Mouse (Mus musculus) adrenal gland, postnatal 10 days (tissue): ENCODE measurements around the gene Kif26b. TPM values are rescaled to one million over a fixed set of nuclear protein-coding genes. Genes with fewer than 3 reads are reported as not detected.

Experiments
- DNase-seq: peaks from one replicate; pipeline ENCODE4 v3.0.0; 2021; ENCODE audit warnings: mixed read lengths
- total RNA-seq, 2 experiments: library from RNA; stranded (reverse); gene quantifications; 2 replicates each; pipeline ENCODE4 v1.2.3; 2021

The Kif26b gene
- total RNA-seq, 2 experiments from 2014 or later: 2.3 to 4.8 TPM

GRCm38 (mm10) chr1:178848380-178849106 is 319.6 kb downstream of the Kif26b start:
- peak; percentile 6 for DNase-seq

GRCm38 (mm10) chr1:178850569-178850968 is 321.6 kb downstream of the Kif26b start:
- DNase-seq: no peak

- DNase-seq: no peak
Observed at GRCm38 (mm10) chr1:178854936-178855335, 326.0 kb downstream of the Kif26b start.

GRCm38 (mm10) chr1:178855974-178856373 is 327.0 kb downstream of the Kif26b start:
- no peak for DNase-seq

GRCm38 (mm10) chr1:178860671-178861391 is 331.9 kb downstream of the Kif26b start:
- no peak for DNase-seq

- DNase-seq: no peak
Observed at GRCm38 (mm10) chr1:178861392-178861762, 332.5 kb downstream of the Kif26b start.

- no peak for DNase-seq
Observed at GRCm38 (mm10) chr1:178863756-178864155, 334.8 kb downstream of the Kif26b start.

- no peak for DNase-seq
Observed at GRCm38 (mm10) chr1:178864297-178864696, 335.4 kb downstream of the Kif26b start.

GRCm38 (mm10) chr1:178866757-178867156 is 337.8 kb downstream of the Kif26b start:
- no peak for DNase-seq

- DNase-seq: no peak
Observed at GRCm38 (mm10) chr1:178871055-178871454, 342.1 kb downstream of the Kif26b start.

- no peak for DNase-seq
Observed at GRCm38 (mm10) chr1:178876926-178877325, 348.0 kb downstream of the Kif26b start.

GRCm38 (mm10) chr1:178878676-178879075 is 349.8 kb downstream of the Kif26b start:
- no peak for DNase-seq

GRCm38 (mm10) chr1:178880905-178881304 is 352.0 kb downstream of the Kif26b start:
- DNase-seq: no peak

GRCm38 (mm10) chr1:178886671-178887070 is 357.7 kb downstream of the Kif26b start:
- no peak for DNase-seq

GRCm38 (mm10) chr1:178892376-178892775 is 363.5 kb downstream of the Kif26b start:
- no peak for DNase-seq

- DNase-seq: no peak
Observed at GRCm38 (mm10) chr1:178893229-178894080, 364.5 kb downstream of the Kif26b start.

GRCm38 (mm10) chr1:178894081-178894401 is 365.1 kb downstream of the Kif26b start:
- DNase-seq: no peak

- DNase-seq: no peak
Observed at GRCm38 (mm10) chr1:178895674-178896073, 366.7 kb downstream of the Kif26b start.

- no peak for DNase-seq
Observed at GRCm38 (mm10) chr1:178910951-178911350, 382.0 kb downstream of the Kif26b start.

- no peak for DNase-seq
Observed at GRCm38 (mm10) chr1:178912936-178913716, 384.2 kb downstream of the Kif26b start.

GRCm38 (mm10) chr1:178915056-178915455 is 386.1 kb downstream of the Kif26b start:
- DNase-seq: no peak
